Mouse (Mus musculus) natural killer cell, adult 2 months (primary cell): ENCODE results near the gene Cecr2.
"Not testable (repeated sequence)": the region's sequence is repeated elsewhere in the genome, so short reads cannot be mapped to it uniquely, and the experiment has no call there.

Source experiments
- DNase-seq, 2 experiments: peaks; one replicate each; pipeline ENCODE4 v3.0.0; 2022; ENCODE audit warnings: low spot score in 2 of 2

The Cecr2 gene

DNA sequence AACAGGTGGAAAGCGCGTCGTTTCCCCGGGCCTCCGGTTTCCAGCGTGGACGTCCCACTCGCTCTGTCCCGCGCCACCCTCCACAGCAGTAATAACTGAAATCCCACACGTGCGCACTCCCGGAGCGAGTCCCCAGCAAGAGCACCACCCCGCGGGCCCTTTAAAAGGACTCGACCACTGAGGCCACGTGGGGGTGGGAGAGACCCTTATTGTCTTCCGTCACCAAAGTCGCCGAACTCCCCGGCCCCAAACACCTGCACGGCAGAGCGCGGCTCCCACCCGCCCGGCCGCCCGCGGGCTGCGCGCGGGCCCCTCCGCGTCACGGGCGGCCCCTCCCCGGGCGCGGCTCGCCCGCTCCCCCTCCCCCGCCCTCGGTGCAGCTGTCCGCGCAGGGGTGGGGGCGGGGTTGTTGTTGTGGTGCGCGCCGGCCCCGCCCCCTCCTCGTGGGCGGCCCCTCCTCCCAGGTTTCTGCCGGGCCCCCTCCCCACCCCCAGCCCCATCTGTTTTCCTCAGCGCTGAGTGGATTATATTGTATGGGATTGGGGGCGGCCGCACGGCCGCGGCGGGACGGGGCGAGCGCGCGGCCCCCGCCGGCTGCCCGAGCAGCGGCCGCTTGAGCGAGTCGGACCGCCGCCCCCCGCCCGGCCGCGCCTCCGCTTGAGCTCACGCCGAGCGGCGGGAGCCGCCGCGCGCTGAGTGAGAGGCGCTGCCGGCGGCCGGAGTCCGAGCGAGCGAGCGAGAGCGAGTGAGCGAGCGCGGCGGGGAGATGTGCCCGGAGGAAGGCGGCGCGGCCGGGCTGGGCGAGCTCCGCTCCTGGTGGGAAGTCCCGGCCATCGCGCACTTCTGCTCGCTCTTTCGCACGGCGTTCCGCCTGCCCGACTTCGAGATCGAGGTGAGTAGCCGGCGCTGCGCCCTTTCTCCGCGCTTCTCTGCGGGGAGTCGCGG lies at the start of gene Cecr2:
Gene Cecr2, plus strand, starts transcription at position 554 of the 945 bp plus-strand sequence.
- peak in 1 of 2 experiments; percentile 53 for DNase-seq

DNA sequence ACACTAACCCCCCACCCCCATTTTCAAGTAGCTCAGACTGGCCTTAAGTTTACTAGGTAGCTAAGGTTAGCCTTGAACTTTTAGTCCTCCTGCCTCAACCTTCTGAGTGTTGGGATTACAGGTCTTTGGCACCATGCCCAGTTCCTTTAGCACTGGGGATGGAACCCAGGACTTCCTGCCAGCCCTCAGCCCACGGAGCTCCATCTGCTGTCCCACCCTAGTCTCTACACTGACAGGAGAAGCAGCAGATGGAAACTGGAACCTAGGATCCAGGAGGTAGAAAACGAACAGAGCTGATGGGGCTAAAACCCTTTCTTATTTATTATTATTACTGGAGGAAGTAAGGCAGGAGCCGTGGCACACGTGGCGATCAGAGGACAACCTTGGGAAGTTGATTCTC lies 48.6 kb upstream of the Cecr2 start:
- DNase-seq, result no peak

DNA sequence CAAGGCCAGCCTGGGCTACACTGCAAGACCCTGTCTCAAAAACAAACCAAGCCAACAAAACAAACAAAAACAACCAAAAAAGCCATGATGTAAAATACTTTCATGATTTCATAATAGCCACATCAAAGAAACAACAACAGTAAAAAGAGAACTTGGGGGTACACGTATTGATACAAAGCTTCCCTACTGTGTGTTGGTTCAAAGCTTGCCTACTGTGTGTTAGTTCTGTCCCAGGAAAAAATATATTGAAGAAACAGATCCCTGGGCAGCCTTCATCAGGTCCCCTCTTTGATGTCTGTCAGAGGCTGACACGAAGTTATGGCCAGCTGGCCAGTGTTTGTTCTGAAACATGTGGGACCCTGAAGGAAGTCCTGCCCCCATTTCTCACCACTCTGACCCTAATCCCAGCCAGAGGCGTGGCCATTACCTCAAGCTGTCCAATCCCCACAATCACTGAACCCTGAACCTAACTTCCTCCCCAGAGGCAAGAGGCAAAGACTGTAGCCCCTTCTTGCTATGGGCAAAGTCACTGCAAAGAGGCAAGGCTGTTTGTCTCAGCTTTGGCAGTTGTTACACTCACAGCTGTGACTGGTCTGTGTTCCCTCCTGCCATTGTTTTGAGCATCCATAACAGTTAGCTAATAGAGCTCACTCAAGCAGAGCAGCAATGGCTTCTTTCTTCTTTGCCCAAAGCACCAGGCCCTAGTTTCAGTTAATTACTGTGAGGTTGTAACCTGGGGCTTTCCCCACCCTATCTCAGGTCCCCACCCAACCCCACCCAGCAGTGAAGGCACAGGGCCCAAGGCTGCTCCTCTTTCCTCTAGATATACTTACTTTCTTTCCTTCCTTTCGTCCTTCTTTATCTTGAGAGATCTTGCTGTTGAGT lies 47.4 kb upstream of the Cecr2 start:
- DNase-seq, result no peak

DNA sequence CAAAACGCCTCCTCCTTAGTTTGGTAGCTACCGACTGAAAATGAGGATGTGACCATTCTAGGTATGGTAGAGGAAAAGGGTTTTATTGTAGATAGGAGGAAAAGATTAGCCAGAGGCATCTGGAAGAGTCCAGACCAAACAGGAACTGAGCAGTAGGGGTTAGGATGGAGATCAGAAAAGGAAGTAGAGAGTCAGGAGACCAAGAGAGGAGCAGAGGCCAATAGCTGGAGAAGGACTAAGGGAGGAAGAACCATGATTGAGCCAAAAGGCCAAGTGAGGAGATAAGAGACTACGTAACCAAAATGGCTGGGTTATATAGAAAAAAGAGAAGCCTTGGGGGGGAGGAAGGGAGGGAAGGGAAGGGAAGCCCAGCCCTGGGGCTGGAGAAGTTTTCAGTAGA lies 46.0 kb upstream of the Cecr2 start:
- DNase-seq, result no peak

DNA sequence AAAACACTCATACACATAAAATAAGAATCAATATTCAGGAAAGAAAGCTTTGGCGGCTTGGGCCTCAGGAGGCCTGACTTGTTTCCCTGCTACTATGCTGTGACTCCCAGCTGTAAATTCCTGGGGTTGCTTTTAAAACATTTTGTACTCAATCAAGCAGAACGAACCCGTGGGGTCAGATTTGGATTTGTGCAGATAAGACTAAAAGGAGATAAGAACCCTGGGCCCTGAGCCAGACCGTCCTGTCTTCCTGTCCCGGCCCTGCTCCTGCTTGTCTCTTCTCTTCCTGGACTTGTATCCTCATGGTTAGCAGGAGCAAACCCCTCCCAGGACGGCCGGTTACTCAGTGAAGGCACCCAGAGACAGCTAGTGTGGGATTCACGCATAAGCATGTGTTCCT lies 41.1 kb upstream of the Cecr2 start:
- no peak for DNase-seq

DNA sequence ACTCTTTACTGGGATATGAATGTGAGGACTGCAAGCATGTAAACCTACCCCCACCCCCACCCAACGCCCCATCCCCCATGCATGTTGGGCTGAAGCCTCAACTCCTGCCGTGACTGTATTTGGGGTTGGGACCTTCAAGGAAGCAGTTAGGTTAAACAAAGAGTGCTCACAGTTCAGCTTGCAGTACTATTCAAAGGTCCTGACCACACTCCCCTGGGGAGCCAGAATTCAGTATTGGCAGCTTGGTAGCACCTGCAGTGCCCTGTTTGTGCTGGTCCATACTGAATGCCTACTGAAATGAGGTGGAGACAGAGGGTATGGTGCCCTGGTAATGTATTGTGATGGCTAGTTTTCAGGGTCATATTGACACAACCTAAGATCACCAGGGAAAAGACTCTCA lies 39.1 kb upstream of the Cecr2 start:
- no peak for DNase-seq

DNA sequence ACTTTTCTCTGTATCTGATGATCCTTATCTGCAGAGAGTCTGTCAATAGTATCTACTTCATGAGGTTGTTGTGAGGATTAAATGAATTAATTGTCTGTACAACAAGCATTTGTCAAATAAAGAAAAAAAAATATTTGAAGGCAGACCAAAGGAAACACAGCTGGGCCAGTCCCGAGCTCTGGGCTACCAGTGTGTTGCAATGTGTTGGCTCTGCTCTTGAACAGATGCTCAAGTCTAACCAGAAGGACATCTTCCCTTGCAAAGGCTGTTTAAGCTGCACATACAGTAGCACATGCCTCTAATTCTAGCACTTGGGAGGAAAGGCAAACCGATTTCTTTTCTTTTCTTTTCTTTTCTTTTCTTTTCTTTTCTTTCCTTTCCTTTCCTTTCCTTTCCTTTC lies 37.2 kb upstream of the Cecr2 start:
- no peak for DNase-seq

DNA sequence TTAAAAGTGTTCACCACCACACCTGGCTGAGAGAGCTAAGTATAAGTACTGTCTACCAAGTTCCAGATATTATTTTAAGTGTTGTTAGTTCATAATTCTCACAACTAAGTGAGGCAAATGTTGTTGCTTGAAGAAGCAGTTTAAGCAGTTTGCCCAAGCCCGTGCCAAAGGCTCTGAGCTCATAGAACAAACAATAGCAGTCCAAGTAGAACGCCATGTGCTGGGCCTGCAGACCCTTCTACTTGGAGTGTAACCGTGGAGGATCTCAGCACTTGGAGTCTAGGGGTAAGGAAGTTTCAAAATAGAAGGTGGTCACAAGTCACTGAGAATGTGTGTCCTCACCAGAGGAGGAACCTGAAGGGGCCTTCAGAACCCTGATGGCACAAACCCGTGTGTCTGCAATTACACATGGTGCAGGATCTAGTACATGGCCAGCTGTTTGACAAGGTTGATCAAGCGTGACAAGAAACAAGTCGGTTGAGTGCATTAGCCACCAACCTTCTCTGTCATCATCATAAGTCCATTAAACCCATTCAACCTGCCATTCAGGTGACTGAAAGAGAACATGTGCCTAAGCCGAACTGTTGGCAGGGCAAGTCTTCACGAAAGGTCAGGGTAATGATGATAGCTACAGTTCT lies 30.7 kb upstream of the Cecr2 start:
- DNase-seq, result no peak

DNA sequence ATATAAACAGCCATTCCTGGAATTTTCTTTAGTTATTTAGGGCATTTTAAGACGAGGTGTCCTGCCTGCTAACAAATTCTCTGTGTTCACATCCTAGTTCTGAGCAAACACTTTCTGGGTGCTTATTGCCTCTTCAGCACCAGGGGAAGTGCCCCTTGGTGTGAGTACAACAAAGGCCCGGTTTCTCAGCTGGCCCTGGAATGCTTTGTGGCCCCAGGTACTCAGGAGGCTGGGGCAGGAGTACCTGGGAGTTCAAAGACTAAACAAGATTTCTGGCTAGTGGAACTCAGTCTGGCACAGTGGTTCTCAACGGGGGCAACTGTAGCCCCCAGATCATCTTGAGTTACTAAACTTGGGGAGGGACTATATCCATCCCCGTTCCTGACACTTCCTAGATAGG lies 26.6 kb upstream of the Cecr2 start:
- no peak for DNase-seq

DNA sequence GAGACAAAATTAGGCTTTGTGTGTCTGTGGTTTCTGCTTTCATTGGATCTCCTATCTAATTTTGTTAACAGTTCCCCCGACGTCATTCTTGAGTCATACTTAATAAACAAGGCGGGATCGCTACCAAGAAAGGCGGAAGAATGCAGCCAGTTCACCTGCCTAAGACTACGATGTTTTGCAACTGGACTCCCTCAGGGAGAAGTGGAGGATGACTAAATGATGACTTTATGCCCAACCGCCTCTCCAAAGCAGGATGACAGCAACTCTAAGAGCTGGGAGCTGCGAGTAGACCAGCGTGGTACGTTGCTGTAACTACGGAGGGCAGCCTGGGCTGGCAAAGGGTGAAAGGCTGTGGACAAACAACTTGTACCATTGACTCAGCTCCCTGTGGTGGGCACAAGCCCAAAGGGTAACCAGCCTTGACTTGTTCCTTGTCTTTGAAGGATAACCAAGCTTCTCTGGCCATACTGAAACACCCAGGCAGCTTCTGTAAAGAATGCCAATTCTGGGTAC lies 24.2 kb upstream of the Cecr2 start:
- DNase-seq, result no peak

DNA sequence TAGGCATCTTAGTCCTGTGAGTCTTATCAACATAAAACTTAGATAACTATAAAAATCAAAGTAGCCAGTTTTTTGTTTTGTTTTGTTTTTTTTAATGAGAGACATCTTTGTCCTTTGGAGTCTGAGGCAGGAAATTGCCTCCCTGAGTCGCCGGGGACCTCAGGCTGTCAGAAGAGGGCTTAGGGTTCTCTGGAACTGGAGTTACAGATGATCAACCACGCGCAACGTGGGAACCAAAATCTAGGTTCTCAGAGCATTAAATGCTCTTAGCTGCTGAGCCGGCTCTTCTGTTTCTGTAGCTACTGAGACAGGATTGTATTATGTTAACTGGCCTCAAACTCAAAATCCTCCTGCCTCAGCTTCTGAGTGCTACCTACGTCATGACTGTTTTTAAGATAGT lies 22.4 kb upstream of the Cecr2 start:
- no peak for DNase-seq

DNA sequence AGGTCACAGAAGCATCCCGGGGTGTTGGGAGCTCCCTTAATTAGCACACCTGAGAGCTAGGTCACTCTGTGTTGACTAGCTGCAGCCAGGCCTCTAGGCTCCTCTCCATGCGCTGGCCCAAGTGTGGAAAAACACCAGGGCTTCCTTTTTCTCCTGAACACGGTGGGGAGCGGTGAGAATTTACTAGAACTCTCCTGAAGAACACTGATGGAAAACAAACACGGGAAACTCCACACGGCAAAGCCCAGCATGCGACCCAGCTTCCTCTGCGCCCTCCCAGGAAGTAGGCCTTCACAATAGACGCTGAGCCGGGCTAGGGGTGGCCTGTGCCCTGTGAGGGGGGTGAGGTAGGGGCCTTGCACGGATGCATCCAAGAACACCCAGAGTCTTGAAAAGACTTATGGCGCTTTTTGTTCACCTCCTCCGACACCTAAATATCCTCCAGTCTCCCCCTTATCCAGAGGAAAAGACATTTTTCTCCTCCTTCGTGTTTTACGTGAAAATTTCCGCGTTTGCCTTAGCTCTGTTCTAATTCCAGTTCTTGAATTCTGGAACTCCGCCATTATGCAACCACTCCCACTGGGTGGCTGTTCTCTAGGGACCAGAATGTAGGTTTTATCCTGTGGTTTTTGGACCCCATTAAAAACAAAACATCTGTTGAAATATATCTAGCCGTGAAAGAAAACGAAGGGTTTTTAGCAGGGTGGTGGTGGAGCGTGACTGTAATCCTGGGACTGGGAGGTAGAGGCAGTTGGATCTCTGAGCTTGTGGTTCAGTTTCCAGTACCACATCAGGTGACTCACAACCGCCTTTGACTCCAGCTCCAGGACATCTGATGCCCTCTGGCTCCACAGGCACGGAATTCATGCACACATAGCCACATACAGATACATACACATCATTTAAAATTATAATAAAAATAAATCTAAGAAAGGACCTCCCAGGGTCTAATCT lies 21.5 kb upstream of the Cecr2 start:
- DNase-seq, result no peak

DNA sequence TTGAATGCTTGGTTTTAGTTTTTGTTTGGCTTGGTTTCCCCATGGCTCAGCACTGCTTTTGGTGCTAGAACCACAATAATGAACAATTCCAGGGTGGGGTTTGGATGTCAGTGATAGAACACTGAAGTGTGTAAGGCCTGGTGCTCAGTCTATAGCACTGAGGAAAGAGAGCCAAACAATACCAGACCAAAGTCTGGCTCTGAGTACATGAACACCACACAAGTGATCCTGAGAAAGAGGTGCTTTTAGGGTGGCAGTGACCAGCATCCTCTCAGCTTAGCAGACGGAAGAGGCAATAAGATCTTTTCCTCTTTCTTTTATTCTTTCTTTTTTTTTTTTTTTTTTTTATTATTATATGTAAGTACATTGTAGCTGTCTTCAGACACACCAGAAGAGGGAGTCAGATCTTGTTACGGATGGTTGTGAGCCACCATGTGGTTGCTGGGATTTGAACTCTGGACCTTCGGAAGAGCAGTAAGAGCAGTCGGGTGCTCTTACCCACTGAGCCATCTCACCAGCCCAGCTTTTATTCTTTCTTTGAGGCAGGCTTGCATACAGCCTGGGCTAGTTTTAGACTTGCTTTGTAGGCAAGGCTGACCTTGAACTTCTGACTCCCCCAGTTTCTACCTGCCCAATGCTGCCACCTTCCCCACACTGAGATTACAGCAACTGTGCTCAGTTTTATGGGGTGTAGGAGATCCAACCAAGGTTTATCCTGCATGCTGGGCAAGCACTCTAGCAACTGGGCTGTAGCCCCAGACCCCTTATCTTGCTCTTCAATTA lies 18.7 kb upstream of the Cecr2 start:
- DNase-seq, result not testable (repeated sequence)

DNA sequence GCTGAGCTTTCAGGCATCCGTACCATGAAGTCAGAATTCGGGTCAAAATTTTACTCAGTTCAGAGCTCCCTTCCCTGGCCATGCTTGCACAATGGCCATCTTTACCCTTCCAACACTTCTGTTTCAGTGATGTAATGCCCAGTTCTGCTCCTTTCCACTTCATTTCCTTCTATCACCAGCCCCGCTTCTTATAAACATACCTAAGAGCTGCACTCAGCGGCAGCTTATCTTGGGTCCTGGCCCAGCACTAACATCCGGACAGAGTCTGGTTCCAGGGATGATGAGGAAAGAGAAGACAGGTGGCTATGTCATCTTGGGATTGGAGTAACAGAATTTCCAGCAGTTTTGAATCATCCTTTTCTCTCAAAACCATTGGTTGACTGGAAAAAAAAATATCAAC lies 18.0 kb upstream of the Cecr2 start:
- DNase-seq, result no peak

DNA sequence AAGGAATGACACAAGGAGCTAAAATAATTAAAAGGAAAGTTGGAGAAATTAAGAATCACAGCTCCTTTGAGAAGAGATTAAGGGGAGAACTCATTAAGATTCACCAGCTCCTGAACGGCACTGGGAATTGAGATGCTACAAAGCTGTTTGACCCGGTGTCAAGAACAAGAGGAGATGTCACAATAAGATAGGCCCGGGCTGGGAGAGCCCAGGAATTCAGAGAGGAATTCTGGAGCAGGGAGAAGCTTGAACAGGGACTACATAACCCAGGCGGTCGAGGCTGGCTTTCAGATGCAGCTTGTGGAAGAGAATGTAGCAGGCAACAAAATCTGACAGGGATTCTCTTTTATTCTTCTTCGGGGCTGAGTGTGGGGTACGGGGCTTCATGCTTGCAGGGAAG lies 13.5 kb upstream of the Cecr2 start:
- no peak for DNase-seq

DNA sequence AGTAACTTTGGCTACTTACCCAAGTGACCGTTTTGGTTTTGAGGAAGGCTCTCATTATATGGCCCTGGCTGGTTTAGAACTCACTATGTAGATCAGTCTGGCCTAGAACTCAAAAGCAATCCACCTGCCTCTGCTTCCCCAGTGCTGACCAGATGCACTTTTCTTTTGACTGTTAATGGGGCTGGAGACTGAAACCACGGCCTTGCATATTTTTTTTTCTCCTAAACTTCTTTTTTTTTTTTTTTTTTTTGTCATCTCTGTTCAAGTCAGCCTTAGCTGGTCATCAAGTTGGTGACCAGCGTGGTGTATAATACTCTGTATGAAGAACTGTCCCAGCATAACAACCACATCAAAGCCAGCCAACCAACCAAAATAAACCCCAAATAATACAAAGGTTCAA lies 10.5 kb upstream of the Cecr2 start:
- no peak for DNase-seq

DNA sequence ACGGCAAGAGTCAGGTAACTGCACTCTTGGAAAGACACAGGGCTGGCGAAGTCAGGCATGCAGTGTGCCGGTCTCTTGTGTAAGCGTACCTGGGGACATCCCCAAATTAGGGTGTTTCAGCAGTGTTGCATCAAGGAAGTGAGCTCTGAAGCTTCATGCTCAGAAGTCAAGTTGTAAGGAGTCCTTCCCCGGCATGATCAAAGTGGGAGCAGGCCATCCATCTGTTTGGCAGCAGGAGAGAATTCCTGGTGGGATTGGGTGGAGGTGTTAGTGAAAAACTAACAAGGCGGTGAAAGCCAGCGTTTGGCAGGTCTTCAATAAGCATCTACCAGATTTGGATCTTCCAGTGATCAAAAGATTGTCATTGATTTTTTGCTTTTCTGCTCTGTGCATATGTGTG lies 7.3 kb upstream of the Cecr2 start:
- no peak for DNase-seq

DNA sequence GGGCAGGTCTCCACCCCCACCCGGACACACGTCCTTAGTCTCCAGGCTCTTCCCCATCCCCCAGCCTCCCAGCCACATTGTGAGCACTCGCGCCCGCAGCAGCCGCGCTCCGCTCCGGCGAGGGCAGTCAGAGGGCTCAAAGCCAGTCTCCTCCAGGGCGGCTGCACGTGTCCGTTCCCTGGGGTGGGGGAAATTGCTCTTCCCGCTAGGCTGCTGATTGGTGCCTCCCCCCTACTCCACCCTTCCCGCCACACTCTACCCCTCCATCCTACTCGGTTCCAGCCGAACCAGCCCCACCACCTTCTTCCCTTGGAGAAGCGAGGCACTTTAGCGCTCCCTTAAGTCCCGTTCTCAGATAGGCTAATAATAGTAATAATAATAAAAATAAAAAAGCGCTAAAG lies 754 bp upstream of the Cecr2 start:
- DNase-seq, result peak in 1 of 2 experiments; percentile 10

DNA sequence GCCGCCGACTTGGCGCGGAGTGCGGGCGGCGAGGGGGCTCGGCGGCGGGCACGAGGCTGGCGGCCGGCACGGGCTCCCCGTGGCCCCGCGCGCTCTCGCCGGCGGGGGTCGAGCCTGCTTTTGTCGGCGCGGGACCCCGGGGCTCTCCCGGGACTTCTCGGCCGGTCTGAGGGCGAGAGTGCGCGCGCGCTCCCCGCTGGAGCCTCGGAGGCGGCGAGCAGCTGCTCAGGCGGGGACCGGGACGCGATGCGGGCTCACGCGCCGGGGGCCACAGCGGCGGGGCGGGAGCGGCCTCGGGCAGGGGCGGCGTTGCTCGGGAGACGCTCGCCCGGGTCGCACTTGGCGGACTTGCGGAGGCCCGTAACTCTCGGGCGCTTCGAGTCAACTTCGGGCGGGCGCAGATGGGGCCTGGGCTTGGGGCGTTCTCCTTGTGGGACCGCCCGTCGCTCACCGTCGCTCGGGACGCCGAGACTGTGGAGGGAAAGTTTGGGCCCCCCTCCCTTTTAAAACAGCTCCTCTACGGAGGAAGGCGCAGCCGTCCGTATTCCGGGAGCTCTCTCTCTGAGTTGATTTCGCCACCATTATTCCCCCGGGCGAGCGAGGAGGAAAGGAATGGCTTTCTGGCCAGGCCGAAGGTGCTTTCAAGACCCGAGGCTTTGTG lies 722 bp downstream of the Cecr2 start:
- peak in 1 of 2 experiments; percentile 24 for DNase-seq

DNA sequence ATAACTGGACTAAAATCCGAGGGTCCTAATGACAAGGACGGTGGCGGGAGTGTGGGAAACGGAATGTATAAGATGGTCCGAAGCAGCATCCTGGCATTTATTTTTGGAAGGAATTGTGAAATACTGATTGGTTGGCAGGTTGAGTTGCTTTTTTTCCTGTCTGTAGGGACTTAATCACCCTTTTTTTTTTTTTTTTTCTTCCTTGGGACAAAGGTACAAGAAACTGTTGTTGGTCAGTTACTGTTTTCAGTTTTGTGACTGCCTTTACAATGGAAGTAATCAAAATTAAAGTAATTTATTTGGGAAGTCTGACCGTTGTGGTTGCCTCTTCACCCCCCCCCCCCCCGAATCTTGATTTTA lies 1.2 kb downstream of the Cecr2 start:
- DNase-seq, result no peak
